Mouse (Mus musculus) cerebellum, adult 18-20 months (tissue): ENCODE results near the gene Mgat1.
"Not testable (repeated sequence)": the region's sequence is repeated elsewhere in the genome, so short reads cannot be mapped to it uniquely, and the experiment has no call there.

Source experiments
- DNase-seq, 2 experiments: peaks; one replicate each; pipeline ENCODE4 v3.0.0; 2021

Gene Mgat1

DNA sequence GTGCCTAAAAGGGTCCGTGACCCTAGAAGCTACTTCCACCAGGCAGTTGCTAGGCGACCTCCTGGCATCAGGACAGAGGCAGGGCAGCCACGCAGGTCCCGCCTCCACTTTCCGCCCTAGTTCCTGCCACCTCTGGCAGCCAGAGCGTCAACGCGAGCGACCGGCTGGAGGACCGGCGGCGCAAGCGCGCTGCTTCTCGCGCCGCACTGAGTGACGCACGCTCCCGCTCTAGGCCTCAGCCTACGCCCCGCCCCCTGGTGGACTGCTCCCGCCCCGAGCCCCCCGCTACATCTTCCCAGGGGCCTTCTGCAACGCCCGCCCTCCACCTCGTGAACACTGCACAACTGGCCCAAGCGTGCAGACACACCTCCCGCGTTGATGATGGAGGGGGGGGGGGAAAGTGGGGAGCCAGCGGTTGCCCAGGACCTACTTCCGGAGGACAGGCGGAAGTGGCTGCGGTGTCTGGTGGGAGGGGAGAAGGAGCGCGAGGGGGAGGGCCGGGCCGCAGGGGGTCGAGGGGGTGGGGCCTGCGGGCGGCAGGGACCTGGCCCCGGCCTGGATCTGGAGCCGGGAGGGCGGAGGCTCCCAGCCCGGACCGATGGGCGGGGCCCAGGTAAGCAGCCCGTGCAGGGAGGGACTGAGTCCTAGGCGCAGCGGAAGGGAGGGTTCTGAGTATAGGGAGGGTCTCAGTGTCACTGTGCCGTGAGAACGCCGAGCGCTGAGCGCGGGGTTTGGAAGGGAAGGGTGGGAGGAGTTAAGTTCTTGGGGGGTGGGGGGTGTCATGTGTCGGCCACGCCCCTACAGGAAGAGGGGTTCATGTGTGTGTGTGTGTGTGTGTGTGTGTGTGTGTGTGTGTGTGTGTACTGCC is at the start of gene Mgat1:
TSS of gene Mgat1 (plus strand) at position 465 of the 868 bp plus-strand sequence.
- peak; percentile 84 to 91 for DNase-seq

DNA sequence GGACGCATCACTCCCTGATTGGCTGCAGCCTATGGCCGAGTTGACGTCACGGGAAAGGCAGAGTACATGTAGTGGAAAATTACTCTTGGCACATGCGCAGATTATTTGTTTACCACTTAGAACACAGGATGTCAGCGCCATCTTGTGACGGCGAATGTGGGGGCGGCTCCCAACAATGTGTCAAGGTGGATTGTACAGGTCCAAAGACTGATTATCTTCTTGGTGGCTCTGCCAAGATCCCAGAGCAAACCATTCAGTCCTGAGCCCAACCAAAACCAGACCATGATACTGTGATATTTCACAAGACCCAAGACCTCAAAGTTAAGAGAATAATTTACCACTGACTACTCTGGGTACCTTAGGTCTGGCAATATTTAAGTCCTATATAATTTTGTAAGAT is 49.2 kb upstream of the Mgat1 start:
- DNase-seq, result not testable (repeated sequence)

DNA sequence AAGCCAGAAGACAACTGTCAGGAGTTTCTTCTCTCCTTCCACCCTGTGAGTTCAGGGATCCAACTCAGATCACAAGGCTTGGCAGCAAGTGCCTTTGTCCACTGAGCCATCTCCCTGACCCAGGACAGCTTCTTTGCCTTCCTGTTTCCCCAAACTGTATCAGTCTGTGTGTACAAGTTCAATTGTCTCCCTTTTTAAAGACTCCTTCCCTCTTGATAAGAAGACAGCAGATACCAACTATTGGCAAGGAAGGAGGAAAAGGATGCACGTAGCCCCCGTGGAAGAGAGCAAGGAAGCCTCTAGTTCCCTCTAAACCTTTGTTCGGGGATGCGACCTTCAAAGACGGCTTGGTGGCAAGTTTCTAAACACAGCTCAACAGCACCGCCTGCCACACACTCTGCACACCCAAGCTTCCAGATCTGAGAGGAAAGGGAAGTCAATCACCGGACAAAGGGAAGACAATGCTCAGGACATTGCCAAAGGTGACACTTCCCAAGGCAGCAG is 48.1 kb upstream of the Mgat1 start:
- no peak for DNase-seq

DNA sequence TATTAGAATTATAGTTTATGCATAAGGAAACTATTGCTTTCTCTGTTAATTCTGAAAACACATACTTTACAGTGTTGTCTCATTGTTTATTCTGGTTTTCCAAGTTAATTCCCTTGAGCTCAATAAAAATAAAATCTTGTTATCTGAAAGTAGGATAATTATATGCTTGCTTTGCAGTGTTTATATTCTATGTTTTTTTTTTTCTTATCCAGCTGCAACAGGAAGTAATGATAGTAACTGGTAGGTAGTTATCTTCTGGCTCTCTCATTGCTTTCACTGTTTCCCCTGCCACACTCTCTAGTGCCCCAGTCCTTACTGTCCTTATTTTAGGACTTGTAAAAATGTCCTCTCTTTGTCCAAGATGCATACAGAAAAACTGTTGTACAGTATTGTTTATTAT is 43.3 kb upstream of the Mgat1 start:
- no peak for DNase-seq

DNA sequence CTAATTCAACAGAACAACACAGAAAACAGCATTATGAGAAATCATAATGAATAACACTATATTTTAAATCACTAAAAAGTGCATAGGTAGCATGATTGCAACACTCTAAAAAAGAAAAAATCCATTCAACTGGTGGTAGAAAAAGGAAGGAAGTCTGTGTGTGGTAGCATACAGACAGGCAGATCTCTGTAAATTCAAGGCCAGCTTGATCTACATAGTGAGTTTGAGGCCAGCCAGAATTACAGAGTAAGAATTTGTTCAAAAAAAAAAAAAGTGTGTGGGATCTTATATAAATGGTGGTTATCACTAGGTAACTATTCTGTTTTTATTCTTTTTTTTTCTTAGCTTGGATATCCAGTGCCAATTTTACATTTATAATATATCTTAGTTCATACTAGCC is 42.8 kb upstream of the Mgat1 start:
- DNase-seq, result no peak

DNA sequence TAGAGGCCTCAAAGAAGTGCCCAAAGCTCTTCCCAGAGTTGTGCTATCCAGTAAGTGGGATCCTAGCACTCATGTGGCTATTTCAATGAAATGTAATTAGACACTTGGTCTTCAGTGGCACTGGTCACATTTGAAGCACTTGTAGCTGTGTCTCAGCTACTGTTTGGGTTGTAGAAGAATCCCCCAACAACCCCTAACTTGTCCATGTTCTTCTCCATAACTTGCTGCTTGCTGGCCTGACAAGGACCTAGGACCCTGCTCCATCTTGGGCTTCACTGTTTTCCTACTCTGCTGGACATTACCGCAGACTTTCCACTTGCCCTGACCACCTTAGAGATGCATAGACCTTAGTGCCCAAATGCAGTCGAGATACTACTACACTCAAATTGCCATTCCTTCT is 41.9 kb upstream of the Mgat1 start:
- DNase-seq, result no peak

DNA sequence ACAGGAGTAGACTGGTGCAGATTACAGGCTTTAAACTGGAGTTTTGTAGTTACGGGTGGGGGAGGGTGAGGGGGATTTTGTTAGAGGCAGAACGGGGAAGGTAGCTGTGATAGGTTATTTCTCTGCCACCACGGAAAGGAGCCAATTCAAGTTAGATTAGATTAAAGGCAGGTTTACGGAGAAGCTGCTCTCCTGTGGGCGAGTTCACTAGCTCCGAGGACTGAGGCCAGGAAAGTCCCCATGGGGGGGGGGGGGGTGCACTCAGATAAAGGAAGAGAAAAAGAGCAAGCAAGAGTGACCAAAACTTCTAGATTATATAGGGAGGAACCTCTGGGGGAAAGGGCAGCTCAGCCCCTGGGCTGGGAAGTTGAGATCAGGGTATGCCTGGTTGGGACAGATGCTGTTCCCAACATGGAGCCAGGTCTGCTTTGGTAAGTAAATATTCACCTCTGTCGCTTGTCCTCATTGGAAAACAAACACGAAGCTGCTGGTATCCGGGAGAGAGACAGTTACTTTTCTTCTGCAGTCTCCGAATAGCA is 41.4 kb upstream of the Mgat1 start:
- peak; percentile 19 to 40 for DNase-seq

DNA sequence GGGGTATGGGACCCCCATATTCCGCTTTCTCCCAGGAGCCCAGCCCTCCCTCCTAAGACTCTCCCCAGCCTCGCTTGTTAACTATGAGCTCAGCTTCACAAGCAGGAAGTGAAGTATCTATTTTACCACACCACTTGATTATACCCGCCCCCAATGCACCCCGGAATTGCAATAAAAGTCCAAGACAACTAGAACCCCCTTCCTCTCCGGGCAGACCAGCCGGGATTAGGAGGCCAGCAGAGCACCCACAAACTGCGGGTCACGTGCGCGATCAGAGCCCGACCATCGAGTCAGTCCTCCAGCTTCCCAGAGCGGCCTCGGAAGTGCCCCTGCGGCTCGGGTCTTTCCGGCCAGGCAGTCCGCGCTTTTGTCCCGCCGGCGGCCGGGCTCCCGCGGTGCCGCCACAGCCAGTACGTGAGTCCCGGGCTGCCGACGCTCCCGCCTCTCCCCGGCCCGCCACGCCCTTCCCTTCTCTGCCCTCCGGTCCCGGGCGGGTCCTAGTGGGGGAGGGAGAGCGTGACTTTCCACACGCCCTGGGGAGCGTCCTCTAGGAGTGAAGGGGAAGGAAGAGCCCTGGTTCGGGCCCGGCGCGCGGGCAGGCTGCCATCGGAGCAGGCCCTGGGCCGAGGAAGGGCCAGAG is 40.7 kb upstream of the Mgat1 start, which contains the start of gene Zfp62:
TSS of gene Zfp62 (plus strand) at position 164 of the 640 bp plus-strand sequence.
- peak; percentile 95 to 97 for DNase-seq

DNA sequence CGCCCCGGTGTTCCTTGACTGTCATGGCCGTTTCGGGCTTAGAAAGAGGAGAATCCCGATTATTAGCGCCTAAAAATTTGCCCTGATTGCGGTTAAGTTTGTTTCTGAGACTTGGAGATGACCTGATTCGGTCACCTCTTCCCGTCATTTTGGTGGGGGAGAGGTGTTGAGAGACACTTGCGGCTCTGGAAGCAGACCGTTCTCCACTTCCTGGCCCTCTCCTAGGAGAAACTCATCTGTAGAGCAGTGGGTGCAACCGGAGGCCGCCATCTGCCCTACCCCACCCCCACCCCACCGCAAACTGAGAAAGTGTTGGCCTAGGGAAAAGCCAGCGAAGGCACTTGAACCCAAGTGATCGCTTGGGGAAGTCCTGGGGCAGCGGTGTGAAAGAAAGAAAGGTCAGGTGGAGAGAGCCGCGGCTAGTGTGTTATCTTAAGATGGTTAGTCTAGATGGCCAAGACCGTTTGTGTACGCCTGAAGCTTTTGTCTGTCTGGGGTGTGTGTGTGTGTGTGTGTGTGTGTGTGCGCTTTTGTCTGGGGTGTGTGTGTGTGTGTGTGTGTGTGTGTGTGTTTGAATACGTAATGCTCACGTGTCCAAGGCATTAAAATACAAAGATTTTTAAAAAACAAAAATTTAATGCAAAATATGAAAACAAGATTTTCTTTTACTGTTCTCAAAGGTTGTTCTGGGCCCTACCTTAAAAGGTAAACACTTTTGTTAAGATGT is 40.1 kb upstream of the Mgat1 start:
- DNase-seq, result no peak

DNA sequence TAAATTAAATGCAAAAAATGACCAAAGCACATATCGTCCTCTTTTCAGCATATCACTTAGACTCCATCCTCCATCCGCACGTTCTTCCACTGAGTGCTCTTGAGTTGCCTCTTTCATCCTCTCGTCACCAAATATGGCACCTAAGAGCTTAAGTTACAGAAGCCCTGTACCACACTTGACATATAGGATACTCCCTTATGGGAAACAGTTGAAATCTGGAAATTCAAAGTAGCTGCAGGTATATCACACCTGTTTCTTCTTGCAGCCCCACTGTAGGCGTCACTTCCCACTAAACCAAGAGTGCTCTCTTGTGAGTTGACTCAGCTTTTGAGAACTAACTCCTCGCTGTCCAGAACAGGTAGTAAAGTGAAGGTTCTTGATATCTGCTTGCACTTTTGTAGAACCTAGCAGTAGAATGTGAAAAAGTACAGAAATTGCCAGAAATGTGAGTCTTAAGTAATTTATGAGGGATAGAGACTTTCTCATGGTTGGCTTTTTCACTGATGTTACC is 38.9 kb upstream of the Mgat1 start:
- DNase-seq, result no peak

DNA sequence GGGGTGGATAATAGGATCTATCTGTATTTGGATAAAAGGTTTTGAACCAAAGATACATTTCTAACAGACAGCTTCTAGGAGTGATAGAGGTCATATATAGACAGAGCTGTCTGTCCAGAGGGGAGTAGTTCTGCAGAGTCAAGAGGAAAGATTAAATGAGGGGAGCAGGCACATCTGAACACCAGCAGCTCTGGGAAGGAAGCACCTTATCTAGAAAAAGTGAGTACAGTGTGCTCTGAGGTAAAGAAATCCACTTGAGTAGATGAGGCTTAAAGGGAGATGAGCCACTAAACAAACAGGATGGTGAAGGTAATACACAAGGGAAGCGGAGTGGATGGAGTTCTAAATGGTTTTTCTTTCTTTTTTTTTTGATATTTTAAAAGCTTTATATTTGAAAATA is 36.5 kb upstream of the Mgat1 start:
- no peak for DNase-seq

DNA sequence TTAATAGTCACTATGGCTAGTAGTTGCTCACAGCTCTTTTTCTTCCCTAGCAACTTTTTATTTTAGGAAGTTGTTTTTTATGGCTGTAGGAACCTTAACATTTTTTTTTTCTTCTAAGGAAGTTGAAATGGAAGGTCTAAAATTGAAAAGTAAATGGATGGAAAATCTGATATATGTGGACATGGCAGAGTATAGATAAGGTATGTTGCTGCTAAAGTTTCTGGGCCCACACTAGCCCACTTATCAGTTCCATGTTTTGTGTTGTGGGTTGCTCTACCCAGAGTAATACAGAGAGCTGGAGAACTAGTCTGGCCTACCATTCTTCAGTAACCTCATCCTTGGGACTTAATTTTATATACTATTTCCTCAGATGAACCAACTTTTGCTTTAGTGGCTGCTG is 31.4 kb upstream of the Mgat1 start:
- DNase-seq, result no peak

DNA sequence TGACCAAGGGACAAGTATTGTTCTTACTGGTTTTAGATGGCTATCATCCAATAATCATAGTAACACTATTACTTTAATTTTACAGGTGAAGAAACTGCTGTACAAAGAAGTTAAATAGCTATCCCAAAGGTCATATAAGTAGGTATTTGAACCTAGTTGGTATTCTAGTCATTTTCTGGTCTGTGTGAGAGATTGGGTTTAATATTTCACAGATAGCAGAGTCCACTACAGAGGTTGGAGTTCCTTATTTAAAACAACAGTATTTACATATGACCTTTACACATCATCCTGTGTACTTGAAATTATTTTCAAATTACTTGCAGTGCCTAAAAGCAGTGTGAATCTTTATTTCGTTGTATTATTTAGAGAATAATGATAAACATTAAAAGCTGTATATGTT is 30.5 kb upstream of the Mgat1 start:
- DNase-seq, result no peak

DNA sequence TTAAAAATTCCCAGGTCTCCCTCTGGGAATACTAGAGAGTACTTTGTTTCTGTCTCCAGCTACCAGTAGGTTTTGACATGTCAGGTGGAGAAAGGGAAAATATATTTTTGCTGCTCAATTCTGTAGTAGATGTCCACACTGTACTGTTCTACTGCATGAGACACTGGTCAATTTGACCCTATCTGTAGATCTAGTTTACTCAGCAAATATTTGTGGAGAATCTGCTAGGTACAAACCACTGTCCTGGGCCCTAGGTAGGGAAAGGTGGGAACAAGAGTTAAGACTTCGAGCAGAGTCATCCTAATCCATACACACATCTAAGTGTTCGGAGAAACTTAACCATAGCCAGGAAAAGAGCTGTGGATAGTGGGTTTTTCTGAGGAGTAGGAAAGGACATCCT is 24.7 kb upstream of the Mgat1 start:
- no peak for DNase-seq

DNA sequence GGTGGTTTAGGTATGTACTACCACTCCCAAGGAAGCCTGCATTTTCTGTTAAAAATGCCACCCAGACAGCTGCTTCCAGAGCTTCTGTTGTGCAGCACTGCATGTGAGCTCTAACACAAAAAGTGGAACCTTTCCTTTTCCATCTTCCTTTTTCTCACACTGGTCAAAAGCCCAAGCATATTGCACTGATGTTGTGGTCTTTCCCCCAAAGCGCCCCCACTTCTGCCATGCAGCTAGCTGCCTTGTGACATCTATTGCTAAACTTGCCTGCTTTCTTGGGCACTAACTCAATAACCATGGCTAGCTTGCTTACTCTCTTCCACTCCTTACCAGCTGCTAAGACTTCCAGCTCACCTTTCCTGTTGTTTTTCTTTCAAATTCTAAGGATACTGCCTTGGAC is 19.5 kb upstream of the Mgat1 start:
- DNase-seq, result no peak

DNA sequence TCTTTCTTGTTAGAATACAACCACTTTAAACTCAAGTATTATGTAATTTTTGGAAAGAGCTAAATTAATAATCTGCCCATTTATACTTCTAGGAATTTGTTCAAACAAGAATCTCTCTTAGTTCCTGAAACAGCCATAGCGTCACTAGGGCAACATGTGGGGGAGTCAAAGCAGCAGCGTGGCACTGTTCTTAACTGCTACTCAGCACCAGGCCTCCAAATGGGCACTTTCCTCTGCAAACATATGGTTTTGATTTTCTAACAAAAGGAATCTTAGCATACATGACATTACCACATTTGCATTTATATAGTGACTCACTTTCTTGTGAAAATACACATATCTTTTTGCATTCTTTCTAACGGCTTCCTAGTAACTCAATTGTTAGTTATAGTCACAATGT is 11.2 kb upstream of the Mgat1 start:
- no peak for DNase-seq

DNA sequence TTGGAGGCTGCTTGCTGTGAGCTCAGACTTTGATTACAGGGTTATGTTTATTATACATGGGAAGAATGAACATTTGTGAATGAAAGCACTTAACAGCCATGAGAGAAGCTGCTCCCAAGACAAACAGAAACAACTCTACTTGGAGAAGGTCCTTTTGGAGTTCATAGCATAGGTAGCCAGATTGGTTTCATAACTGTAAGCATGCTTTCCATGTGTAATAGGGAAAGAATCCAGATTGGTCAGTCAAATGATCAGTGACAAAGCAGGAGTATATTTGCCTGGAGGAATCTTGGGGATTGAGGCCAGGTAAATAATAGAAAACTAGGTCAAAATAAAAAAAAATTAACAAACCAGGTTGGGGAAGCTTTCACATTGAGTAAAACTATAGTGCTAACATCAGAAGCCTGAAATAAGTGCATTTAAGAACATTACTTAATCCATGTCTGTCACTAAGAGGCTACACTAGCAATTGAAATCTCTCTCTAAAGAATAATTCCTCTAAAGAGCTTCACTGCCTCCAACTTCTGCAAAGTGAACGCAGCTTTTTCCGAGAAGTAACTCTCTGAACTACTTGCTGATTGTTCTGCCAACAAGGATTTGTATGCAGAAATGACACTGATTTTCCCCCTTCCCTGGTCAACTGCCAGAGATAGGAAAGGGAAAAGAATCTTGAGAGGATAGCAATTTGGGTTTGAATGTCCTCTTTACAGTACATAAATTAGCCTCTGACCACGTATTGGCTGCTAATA is 8.4 kb upstream of the Mgat1 start:
- no peak for DNase-seq

DNA sequence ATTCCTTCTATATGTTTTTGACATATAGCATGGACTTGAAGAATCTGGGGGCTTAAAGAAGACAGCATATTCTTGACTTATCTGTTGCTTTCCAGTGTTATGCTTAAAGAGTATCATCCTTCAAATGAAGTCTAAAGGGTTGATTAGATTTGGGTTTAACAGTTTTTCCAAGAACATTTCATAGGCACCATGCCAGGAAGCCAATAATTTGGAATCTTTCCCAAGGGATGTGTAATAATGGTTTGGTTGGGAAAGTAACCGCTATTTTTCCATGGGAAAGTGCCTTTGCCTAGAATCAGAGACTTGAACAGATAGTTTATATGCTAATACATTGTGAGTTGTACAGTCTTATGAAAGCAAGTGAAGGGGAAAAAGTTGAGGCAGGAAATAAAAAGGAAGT is 7.1 kb upstream of the Mgat1 start:
- no peak for DNase-seq

DNA sequence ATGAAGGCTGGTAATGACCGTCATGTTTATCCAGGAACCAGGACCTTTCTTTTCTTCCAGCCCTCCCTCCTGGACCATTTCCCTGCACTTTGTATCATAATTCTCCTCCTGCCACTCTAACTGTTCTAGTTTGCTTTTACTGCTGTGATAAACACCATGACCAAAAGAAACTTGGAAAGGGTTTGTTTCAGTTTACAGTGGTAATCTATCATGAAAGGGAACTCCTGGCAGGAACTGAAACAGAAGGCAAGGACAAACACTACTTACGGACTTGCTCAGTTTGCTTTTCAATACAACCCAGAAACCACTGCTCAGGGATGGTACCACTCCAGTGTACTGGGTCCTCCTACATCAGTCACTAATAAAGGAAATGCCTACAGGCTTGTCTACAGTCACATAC is 6.5 kb upstream of the Mgat1 start:
- no peak for DNase-seq

DNA sequence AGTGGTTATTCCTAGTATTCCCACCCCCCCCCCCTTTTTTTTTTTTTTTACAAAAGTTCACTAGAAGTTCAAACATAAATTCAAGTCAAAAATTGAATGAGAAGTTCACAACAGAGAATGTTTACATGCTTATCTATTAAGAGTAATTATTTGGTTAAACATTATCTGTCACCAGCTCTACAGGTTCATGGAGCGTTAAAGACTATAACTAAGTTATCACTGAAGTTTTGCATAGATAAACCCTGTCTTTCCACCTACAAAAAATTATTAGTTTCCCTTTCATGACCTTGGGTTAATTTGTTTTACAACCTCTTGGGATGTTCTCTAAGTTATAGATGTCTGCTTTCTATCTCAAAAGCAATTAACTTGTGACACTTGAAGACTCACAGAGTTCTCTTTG is 3.7 kb upstream of the Mgat1 start:
- DNase-seq, result no peak

DNA sequence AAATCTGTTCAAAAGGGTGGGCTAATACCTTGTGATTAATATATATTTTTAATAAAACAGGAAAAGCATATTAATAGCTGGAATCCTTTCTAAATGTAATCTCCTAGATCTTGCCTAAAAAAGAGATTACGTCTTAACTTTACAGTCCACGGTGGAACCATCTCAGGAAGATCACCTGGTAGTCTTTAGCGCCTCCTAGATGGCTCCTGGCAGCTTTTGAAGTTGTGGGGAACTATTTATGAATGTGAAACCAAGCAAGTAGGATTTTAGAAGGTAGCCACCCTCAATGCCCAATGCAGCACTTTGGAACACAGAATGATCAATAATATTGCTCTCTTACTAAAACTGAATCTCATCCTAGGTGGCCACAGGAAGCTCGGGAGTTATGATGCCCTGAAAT is 3.1 kb upstream of the Mgat1 start:
- DNase-seq, result no peak

DNA sequence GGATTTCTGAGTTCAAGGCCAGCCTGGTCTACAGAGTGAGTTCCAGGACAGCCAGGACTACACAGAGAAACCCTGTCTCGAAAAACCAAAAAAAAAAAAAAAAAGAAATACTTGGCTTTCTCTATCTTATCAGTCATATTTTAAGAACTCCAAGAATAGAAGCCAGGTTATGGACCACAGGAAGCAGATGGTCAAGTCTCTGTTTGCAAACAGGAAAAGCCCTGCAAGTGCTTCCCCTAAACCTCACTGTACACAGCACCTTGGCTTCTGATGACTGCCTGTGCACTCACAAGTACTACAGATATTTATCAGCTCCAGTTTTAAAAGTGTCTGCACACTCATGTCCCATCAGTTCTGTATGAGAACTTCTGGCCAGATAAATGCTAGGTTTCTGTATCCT is 2.5 kb upstream of the Mgat1 start:
- DNase-seq, result no peak
